In genomic region chr17:80562792-80563191, GRCm38 (mm10) we compare ENCODE assay signal across 18 mouse cellular contexts. TPM values are rescaled to one million over a fixed set of nuclear protein-coding genes. Genes with fewer than 3 reads are reported as not detected.
DNase-seq lines count a peak whose midpoint lies in the region; TF ChIP-seq lines count a peak whose summit lies in the region.
"Had no signal": no experiment of that assay in that cellular context is flagged by ENCODE, and none has a peak within 500 bp of the region (broad histone marks: within the 10 kb centered on the region; RNA-seq: fewer than 3 reads in every experiment).

No protein-coding gene starts in this region.

- TF ChIP-seq POLR2A in bone marrow, adult 2 months (IDR thresholded peaks at IDR 0.05; ENCODE audit: borderline replicate concordance, control insufficient read depth, low read depth, low read length), result no peak

- no peaks in the 10 kb centered on the region for H3K4me1 ChIP-seq in bone marrow, adult 2 months (ENCODE audit: control insufficient read depth, insufficient read depth, low read length)
- H3K4me1 ChIP-seq: forebrain, embryonic 12.5 days; hindbrain, embryonic 12.5 days had no signal

- H3K4me3 ChIP-seq in bone marrow, adult 2 months (replicated peaks; ENCODE audit: control insufficient read depth, low read depth, low read length), result peak overlapping the region; percentile 6
- H3K4me3 ChIP-seq: embryonic facial prominence, embryonic 13.5 days; forebrain, embryonic 12.5 days; hindbrain, embryonic 12.5 days had no signal

- DNase-seq in 3T3-L1 (ENCODE audit: low read depth, low spot score), result peak; percentile 60
- peak; percentile 79 for DNase-seq in ES-CJ7 (ENCODE audit: low read depth, low spot score)
- DNase-seq in NIH3T3 (ENCODE audit: low read depth), result peak; percentile 21
- DNase-seq in cerebellum, adult 11 months, result no peak
- DNase-seq in kidney, postnatal 4 days, result no peak
- DNase-seq: adrenal gland, adult 8-10 months; adrenal gland, postnatal 36 days; cerebellum, adult 11-12 months; cerebellum, adult 9-10 months; cerebellum, postnatal 25 days; gastrocnemius, postnatal 25 days; heart, postnatal 10 days; heart, postnatal 4 days had no signal

- TF ChIP-seq CTCF in bone marrow, adult 2 months (IDR thresholded peaks at IDR 0.05; ENCODE audit: control insufficient read depth, insufficient read depth, low read length), result no peak

- H3K27ac ChIP-seq in bone marrow, adult 2 months (ENCODE audit: control insufficient read depth, insufficient read depth, low read depth, low read length, poor library complexity), result no peak overlapping the region
- H3K27ac ChIP-seq: embryonic facial prominence, embryonic 13.5 days; forebrain, embryonic 12.5 days; hindbrain, embryonic 12.5 days had no signal

- WGBS in bone marrow, adult 2 months, result 87% methylated on average over 5 of the region's 5 CpGs

RNA-seq across cellular contexts. Expression of gene Cdkl4, which starts 14.8 kb away (rescaled TPM):
- polyA plus RNA-seq in bone marrow, adult 2 months (2011; ENCODE audit: insufficient read depth, insufficient read length, low replicate concordance, missing spikeins), result 0.31 and 0.52 TPM in 2 replicates
- polyA plus RNA-seq: heart, embryonic 14.5 days had no signal

Comparison
In these comparisons a context has a peak if more than half of its experiments do, and no peak if none do; other contexts are left out.
1. DNase-seq: peak in 3T3-L1 (single experiment), ES-CJ7 (single experiment) and NIH3T3 (single experiment); none in cerebellum, adult 11 months (single experiment) and kidney, postnatal 4 days (0 of 2).